Mouse (Mus musculus) CD4-positive, CD25-positive, alpha-beta regulatory T cell, adult 4 months (primary cell): ENCODE results near the gene Lexm. TPM values are rescaled to one million over a fixed set of nuclear protein-coding genes. Genes with fewer than 3 reads are reported as not detected.

Experiments used
- ATAC-seq: one replicate; pipeline ENCODE4 v1.8.0; 2017
- polyA plus RNA-seq, 2 experiments: library from polyadenylated mRNA; unstranded; fragments of 100-300 nt; shearing (Covaris generic); gene quantifications; one replicate each; pipeline ENCODE4 v1.2.1; 2017

Gene Lexm
- polyA plus RNA-seq, 2 experiments from 2014 or later = 0.40 TPM; not detected in 1

DNA sequence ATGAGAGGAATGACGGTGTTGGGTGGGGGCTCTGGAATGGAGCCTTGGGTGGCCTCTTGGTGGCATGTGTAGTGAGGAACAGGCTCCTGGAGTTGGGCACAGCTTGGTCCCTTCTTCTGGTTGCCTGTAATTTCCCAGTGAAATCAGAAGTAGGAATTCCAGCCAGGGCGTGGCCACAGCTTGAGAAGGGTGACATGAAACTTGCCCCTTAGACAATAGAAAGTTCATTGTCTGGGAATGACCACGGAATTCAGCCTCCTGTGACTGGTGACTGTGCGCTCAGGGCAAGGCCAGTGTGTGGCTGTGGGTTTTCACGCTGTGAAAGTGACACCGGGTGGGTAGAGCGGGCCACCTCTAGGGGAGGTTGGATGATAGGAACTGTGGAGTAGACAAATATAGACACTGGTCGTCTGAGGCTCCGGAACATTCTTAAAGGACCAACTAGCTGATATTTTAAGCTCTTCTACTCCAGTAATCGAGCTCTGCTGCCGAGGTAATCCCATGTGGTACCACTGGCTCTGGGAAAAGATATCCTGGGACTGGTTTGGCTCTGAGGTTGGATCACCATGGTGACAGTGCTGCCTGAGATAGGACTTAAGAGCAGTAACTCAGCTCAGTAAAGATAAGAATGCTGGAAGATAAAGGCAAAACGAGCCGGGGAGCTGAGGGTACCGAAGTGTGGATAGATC, 35.7 kb downstream of the Lexm start:
- ATAC-seq = no peak

GRCm38 (mm10) chr4:106577511-106577910, 39.5 kb downstream of the Lexm start:
- ATAC-seq = no peak

DNA sequence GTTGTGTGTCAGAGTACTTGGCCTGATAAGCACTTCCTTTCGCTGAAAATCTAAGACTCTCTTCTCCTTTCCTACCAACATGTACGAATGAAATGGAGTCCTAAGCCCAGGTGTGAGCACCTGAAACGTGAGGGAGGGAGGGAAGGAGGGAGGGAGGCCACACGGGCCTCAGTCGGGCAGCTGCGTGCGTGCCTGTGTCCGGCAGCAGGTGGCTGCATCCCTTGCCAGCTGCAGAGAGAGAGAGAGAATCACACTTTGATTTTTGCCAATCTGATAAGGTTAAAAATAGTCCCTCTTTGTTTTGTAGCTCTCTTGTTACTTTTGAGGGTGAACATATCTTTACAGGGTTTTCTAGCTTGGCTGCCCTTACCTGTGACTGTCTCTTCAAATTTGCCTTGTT, 42.0 kb downstream of the Lexm start:
- ATAC-seq = no peak

DNA sequence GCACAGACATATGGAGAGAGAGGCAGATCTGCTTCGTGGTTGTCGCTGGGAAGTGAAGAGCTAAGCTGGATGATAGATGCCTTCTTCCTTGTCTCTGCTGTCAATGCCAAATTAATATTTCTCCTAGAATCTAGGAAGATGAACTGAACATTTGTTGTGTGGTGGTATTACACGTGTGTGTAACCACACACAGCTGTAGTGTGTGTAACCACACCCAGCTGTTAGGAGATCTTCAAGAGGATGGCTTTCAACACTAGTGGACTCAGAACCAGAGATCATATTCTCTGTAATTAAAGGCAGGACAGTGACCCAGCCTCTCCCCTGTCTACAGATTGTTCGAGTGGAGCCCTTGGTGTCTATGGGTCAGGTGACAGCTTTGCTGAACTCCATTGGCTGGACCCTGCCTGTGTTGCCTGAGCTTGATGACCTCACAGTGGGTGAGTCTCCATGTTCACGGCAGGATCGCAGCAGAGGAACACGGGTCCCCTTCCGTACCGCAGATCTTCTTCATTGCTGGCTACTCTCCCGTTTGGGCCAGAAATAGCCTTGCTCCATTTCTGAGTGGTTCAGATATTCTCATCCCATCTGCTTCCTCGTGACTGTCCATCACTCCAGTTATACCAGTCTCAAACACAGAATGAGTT, 45.8 kb downstream of the Lexm start:
- no peak for ATAC-seq

DNA sequence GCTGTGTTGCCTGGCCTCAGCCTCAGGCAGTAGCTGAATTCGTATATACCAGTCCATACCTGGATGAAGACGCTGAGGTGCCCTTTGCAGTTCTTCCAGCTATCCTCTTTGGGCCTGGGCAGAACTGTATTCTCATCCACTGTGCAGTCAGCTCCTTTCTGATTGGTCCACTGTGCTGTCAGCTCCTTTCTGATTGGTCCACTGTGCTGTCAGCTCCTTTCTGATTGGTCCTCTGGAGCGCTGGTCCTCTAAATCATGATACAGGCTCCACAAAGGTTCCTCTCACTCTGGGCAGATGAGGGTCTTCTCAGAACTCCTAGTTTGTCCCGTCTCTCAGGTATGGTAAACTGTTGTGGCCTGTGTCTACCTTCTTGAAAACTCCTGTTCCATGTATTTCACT, 47.4 kb downstream of the Lexm start:
- no peak for ATAC-seq

DNA sequence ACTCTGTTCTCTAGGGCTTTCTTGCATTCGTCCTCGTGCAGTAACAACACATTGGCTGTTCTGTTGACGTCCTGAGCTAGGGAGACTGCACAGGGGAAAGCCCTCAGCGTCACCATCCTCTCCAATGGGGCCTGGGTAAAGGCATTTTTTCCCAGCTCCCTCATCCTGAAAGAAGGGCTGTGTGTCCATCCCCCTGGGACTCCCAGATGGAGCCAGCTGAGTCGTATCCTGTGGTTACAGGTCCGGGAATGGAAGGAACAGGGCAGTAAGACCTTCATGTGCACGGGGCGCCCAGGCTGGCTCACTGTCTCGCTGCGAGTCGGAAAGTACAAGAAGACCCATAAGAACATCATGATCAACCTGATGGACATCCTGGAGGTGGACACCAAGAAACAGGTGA, 52.9 kb downstream of the Lexm start:
- ATAC-seq = no peak

DNA sequence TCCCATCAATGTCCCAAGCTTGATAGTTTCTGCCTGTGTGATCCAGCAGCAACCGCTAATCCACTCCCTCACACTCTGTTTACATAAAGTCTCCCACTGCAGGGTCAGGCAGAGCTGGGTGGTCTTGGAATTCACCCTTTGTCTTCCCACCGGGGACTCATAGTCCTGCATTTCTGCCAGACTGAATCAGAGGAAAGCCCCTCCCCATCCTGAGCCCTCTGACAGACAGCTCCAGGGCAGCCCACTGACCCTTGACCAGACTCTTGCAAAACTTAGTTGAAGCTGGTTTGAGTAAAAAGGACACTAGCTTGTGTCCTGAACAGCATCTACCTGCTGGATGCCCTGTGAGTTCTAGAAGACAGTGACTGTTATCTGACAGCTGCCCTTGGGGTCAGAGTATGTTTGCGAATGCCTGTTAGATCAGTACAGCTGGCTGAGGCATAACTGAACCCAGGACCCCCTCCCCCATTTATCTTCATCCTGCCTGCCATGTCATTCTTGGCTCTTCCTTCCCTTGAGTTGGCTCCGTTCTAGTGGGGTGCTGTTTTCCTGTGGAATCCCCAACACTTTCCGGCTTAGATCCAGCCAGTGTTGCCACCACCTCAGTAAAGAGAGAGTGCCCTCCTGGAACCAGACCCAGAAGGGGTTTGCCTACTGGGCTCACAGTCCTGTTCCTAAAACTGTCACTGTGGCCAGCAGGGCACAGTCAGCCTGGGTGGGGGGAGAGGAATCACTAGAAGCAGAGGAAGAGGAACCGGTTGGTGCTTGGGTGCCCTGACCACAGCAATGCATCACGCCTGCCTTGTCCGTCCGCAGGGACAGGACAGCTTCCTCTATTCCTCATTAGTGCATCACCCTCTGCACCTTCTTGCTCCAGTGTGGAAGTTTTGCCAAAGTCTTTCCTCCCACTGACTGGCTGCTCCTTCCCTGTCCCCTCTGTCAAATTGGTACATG, 53.9 kb downstream of the Lexm start:
- ATAC-seq = no peak

GRCm38 (mm10) chr4:106562006-106562405, 55.0 kb downstream of the Lexm start:
- no peak for ATAC-seq

DNA sequence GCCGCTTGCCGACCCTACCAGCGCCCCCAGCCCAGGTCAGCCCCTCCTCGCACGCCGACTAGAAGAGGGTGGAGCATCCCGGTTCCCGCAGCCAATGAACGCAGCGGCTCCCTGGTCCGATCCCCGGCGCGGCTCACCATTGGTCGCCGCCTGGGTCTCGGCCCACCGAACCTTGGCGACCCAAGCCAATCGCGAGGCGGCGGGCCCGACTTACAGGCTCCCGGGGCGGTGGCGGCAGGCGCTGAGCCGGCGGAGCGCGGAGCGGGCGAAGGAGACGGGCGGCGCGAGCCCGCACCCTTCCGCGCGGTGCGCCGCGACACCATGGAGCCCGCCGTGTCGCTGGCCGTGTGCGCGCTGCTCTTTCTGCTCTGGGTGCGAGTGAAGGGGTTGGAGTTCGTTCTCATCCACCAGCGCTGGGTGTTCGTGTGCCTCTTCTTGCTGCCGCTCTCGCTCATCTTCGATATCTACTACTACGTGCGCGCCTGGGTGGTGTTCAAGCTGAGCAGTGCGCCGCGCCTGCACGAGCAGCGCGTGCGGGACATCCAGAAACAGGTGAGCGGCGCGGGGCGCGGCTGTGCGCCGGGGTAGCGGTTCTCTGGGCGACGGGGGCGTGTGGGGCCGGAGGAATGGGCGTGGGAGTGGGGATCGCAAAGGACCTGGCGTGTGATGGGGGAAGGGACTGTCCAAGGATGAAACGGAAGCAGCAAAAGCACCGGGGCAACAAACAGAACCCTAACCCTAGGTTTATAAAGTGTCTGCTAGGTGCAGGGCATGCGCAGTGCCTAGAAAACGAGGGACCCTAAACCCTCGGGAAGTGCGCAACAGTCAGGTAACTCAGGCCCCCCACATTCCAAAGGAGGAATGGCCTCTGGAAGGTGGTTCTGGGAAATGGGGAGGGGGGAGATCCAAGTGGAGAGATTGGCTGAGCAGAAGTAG, 55.9 kb downstream of the Lexm start, which contains the start of gene Dhcr24:
Dhcr24 (plus strand) TSS at position 193 of the 936 bp plus-strand sequence.
- peak; percentile 96 for ATAC-seq

GRCm38 (mm10) chr4:106560213-106560845, 56.7 kb downstream of the Lexm start:
- peak; percentile 54 for ATAC-seq

DNA sequence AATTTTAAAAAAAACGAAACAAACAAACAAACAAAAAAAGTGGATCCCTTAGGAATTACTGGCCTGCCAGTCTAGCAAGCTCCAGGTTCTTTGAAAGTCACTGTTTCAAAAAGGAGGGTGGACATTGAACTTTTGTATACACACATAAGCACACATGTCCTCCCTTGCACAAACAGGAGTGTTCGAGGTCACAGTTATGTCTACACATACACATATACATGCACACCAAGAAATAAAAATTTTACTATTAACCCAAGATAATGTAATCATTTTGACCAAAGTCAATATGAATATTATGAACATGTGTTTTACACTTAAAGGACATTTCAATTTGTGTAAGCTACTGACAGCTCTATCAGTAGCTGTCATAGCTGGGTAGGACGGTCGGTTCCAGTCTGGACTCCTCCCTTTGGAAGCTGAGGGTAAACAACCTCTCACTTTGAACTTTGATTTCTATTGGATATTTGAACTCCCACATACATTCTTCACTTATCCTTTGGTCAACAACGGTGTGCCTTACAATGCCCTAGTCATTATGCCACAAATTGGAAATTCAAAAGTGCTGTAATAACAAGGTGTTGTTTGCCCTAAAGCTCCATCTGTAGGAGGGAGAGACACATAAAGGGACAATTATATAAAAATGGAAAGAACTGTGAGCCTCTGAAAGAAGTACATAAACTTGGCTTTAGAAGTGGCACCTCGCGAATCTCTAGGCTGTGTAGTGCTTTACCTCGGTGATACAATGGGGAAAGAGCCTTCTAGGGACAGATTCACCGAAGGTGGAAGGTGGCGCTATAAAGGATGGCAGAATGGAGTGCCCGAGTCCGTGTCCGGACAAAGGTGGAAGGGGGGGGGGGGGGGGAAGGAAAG, 57.5 kb downstream of the Lexm start:
- ATAC-seq = no peak

- ATAC-seq = no peak
Measured at GRCm38 (mm10) chr4:106557978-106558377, 59.1 kb downstream of the Lexm start.

- no peak for ATAC-seq
Measured at GRCm38 (mm10) chr4:106557262-106557661, 59.8 kb downstream of the Lexm start.

DNA sequence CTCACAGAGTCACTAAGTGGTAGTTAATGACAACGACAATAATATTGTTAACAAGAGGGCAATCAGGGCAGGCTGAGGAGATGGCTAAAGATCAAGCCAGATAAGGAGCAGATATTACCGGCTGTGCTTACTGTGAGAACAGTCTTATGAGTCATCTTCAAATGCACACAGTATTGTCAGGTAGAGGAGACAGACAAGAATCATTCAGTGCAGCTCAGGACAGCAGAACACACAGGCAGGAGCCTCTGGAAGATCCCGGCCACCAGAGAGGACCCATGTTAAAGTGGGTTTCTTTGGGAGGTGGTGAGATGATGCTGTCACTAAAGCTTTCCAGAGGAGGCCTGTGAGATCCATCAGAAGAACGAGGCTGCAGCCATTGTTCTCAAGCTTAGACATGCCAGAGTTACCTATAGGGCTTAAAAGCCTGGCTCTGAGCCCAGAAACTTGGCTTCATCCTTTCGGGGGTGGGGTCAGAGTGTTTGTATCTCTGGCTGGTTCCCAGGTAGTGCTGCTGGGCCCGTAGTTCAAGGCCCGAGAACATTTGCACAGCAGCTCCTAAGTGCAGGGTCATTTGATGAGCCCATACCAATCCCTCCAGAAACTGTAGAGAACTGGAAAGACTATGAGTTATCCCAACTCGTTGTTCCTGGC, 66.4 kb downstream of the Lexm start:
- ATAC-seq = no peak

DNA sequence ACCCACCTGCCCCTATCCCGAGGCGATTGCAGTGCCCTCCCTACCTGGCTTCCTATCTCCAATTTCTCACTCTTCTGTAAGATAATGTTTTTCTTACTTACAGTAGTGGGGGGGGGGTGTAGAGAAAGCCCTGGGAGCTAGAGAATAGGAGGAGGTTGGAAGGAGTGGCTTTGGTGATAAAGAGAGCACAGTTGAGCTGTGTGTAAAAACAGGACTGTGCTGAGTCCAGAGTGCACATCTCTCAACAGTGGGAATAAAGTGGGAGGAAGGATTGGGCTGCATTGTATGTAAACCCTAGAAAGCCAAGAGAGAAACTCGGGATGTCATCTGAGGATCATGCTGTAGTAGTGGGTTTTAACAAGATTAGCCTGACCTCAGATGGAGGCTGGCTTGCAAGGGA, 68.9 kb downstream of the Lexm start:
- no peak for ATAC-seq

- ATAC-seq = no peak
Measured at GRCm38 (mm10) chr4:106546896-106547295, 70.1 kb downstream of the Lexm start.

DNA sequence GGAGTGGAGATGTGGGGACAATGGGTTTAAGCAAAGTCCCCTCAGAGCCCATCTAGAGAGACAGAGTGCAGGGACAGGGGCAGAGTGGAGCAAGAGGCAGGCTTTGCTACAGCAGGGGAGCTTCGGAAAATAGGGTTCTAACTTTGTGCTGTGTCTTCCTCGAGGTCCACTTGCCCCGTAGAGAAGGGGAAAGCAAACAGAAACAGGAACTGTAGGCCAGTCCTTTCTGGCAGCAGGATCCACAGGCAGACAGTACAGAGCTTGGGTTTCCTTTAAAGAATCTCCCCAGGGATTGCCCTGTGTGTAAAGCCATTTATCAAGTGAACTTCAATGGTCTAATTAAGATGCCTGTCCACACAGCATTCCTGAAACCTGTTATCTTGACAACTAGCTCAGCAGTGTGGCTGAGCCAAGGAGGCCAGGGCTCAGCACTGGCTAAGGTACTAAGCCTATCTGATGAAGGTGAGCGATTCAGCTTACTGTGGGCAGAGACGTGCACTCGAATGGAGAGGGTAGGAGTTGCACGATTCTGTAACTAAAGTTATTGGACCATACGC, 71.1 kb downstream of the Lexm start:
- ATAC-seq = no peak

GRCm38 (mm10) chr4:106542211-106542610, 74.8 kb downstream of the Lexm start:
- no peak for ATAC-seq

DNA sequence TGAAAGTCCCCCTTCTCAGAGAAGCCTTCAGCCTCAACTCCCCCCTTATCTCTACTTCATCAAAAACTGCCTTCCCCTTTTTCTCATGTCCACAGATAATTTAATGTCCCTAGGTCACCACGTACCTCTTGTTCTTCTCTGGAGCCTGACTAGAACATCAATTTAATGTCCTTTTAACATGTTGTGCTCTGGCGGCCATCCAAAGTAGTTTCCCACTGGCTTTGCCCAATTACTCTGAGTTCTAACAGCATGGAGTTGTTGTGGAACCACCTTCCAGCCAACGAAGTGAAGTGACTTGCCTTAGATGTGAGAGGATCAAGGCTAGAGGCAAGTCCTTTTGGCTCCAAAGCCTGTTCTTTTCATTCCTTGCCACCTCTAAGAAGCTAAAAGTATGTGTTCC, 75.5 kb downstream of the Lexm start:
- no peak for ATAC-seq
